Mouse (Mus musculus): Measurements from ENCODE around the gene Fbxo9.
"Not testable (repeated sequence)": the region's sequence is repeated elsewhere in the genome, so short reads cannot be mapped to it uniquely, and the experiment has no call there.

Gene Fbxo9

GRCm38 (mm10) chr9:78108796-78109239 lies at the start of gene Fbxo9, which contains the start of gene Ick:
Gene Fbxo9 (minus strand): TSS chr9:78109065.
Gene Ick (plus strand): TSS chr9:78109192.
- peak; percentile 91 for DNase-seq

GRCm38 (mm10) chr9:78157221-78157620 lies 48.4 kb upstream of the Fbxo9 start:
- DNase-seq, result no peak

- DNase-seq, result peak; percentile 48
Observed at GRCm38 (mm10) chr9:78154211-78154977, 45.5 kb upstream of the Fbxo9 start.

GRCm38 (mm10) chr9:78149770-78150169 lies 40.9 kb upstream of the Fbxo9 start:
- DNase-seq, result not testable (repeated sequence)

DNA sequence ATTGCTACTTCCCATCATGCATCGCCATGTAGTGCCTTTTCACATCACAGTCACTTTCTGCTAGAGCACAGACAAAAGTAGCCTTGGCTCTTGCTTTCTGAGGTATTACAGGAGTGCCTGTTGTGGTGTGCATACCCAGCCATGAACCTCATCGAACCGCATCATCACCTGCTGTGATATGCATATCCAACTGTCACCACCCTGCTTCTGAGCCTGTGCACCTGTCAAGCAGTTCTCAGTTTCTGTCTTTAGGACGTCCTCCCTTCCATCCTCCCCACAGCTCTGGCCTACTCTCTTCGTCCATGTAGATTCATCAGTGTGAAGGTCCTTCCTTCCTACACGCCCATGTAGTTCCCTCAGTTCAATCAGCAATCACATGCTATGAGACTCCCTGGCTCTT lies 39.3 kb upstream of the Fbxo9 start:
- DNase-seq, result no peak

GRCm38 (mm10) chr9:78146627-78147026 lies 37.8 kb upstream of the Fbxo9 start:
- DNase-seq, result no peak

DNA sequence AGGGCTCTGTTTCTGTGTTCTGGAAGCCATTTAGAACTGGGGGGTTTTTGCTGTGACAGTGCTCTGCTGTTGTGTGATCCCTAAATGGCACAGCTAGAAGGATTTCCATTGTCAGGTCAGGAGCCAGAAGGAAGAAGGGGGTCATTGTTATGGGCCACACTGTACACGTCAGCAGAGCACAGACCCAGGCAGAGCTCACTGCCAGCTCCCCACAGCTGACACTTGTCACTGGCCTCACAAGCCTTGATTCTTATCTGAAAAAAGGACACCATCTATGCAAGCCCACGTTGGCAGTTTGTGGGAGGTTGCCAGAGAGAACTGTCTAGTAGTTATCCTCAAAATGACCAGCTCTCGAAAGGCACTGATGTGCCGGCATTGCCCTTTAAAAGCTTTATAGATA lies 37.2 kb upstream of the Fbxo9 start:
- DNase-seq, result no peak

- no peak for DNase-seq
Observed at GRCm38 (mm10) chr9:78139463-78139862, 30.6 kb upstream of the Fbxo9 start.

GRCm38 (mm10) chr9:78138044-78138676 lies 29.3 kb upstream of the Fbxo9 start:
- peak; percentile 29 for DNase-seq

DNA sequence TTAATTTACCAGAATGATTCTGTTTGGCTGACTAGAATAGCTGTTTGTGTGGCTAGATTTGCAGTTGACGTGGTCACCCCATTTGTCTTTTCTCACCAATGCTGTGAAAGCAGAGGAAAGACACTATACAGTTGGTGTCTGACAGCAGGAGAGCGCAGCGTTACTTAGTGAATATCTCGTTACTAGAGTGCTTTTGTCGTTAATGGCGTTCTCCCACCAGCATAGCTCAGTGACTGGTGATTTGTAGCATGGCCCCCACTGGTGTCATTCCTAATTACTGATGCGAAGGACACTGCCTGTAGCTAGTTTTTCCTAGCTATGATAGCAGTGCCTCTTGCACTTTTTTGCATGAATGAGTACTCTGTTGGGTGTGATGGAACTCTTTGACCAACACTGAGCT lies 26.8 kb upstream of the Fbxo9 start:
- DNase-seq, result no peak

- DNase-seq, result no peak
Observed at GRCm38 (mm10) chr9:78126643-78127042, 17.8 kb upstream of the Fbxo9 start.

DNA sequence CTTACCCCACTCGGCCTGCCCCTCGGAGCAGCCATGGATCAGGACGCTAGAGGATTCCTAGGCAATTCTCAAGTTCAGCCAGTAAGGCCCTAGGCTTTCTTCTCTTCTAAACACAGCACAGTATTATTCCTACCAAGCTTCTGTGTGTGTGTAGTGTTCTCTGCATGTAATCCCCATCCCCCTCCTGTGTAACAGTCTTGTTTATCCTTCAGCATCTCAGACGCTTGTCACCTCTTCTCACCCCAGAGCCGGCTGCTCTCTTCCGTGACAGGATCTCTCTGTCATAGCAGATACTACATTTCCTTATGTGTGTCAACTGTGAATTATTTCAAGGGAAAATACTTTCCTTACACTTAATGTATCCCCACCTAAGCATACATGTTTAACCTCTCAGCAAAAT lies 17.1 kb upstream of the Fbxo9 start:
- no peak for DNase-seq

GRCm38 (mm10) chr9:78124297-78124696 lies 15.4 kb upstream of the Fbxo9 start:
- DNase-seq, result no peak

DNA sequence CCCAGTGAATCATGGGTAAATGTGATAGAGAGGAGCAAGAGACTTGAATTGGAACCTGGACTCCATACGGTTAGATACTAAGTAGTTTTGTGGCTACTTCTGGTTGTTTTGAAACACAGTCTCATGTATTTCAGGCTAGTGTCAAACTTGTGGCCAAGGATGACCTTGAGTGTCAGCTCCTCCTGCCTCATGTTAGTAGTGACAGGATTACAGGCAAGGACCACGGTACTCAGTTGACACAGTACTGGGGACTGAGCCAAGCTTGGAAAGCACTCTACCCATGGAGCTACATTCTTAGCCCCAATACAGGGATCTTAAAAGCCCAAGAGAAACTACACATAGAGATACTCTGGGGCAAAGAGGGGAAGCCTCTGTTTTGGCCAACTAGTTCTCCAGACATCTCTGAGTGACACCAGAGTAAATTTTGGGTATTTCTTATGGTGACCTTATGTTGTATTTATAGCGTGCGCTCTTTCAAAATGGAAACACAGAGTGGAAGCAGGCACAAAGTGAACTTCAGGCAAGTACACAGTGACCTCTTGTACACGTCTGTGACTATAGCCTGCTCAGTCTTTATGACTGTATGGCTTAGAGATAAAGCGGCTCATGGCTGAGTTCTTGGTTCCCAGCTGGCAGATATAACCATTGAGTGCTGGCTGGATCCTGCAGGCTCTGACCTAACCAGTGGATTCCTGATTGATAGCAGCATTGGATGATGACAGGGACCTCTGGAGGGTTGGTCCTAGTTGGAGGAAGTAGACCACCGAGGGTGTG lies 14.3 kb upstream of the Fbxo9 start:
- no peak for DNase-seq

- DNase-seq, result no peak
Observed at GRCm38 (mm10) chr9:78121985-78122384, 13.1 kb upstream of the Fbxo9 start.

- DNase-seq, result no peak
Observed at GRCm38 (mm10) chr9:78121358-78121757, 12.5 kb upstream of the Fbxo9 start.

DNA sequence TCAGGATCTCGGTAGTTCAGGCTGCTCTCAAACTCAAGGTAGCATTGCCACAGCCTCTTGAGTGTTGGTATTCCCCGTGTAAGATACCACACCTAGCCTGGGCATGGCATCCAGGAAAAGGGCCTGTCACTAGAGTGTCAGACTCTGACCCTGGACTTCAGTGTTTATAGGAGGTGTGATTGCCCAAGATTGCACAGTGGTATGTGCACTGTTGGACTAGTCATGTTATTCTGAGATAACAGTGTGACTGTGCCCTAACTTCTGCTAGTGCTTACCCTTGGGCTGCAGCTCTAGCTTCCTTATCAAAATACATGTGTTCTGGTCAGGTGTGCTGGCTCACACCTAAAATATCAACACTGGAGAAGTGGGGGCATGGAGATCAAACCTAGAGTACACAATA lies 8.8 kb upstream of the Fbxo9 start:
- no peak for DNase-seq

DNA sequence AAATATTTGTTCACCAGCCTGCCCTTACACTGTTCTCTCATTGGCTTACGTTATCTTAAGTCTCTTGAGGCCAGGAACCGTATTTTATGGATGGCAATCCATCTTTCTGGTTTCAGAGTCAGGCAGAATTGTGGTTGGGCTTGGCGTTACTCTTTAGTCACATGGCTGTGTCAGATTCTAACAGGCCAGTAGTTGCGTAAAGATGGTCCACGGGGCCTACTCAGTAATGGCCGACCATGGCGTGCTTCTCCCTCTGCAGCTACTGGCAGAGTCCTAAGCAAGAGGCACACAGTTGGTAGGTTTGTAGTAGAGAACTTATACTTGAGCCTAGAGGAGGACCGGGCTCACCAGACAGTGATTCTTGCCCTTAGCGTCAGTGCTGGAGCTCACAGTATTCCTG lies 6.9 kb upstream of the Fbxo9 start:
- peak; percentile 25 for DNase-seq

DNA sequence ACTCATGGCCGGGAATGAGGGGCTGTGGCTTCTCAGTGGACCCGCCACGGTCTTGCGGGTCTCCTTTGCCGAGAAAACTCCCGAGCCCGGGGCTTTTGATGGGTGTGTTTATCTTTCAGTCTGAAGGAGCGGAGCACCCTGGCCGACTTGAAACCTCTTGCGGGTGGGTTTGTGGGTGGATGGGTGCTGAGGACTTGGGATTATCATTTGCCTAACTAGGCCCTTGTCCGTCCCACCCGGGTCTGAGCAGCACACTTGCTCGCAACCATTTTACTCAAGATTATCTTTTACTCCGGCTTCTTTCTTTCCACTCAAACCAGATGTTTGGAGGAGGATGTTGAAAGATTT lies 4.6 kb upstream of the Fbxo9 start:
- DNase-seq, result no peak

- DNase-seq, result peak; percentile 95
Observed at GRCm38 (mm10) chr9:78112770-78113537, 4.1 kb upstream of the Fbxo9 start.

- DNase-seq, result no peak
Observed at GRCm38 (mm10) chr9:78111456-78111855, 2.6 kb upstream of the Fbxo9 start.

GRCm38 (mm10) chr9:78109656-78110055 lies 791 bp upstream of the Fbxo9 start:
- DNase-seq, result no peak

Data from kidney, postnatal 10 days (tissue).